Mouse (Mus musculus) thymus, adult 2 months (tissue): Measurements from ENCODE around the gene Tnpo1. TPM values are rescaled to one million over a fixed set of nuclear protein-coding genes. Genes with fewer than 3 reads are reported as not detected.

Experiments used
- DNase-seq: peaks from one replicate; pipeline ENCODE4 v3.0.0; 2021
- H3K27ac ChIP-seq: fragments of 200-500 bp; 2 replicates; pipeline ENCODE4 v1.5.1; 2012; ENCODE audit warnings: low read length, control low read depth; ENCODE audit not compliant: control insufficient read depth, insufficient read depth
- H3K27me3 ChIP-seq: fragments of 200-500 bp; 2 replicates; pipeline ENCODE4 v1.6.1; 2012; ENCODE audit warnings: mild to moderate bottlenecking, low read length, moderate library complexity, mixed read lengths; ENCODE audit not compliant: control insufficient read depth, insufficient read depth
- H3K36me3 ChIP-seq: fragments of 200-500 bp; 2 replicates; pipeline ENCODE4 v1.6.1; 2012; ENCODE audit warnings: mild to moderate bottlenecking, low read length, moderate library complexity; ENCODE audit not compliant: control insufficient read depth, insufficient read depth
- H3K4me1 ChIP-seq: fragments of 200-500 bp; replicated peaks from 2 replicates; pipeline ENCODE4 v1.6.1; 2012; ENCODE audit warnings: low read length; ENCODE audit not compliant: control insufficient read depth, insufficient read depth
- H3K4me3 ChIP-seq: fragments of 200-500 bp; 2 replicates; pipeline ENCODE4 v1.5.1; 2012; ENCODE audit warnings: mild to moderate bottlenecking, low read length, control low read depth, moderate library complexity; ENCODE audit not compliant: control insufficient read depth, insufficient read depth
- CTCF ChIP-seq: fragments of 200-500 bp; IDR thresholded peaks from 2 replicates; pipeline ENCODE4 v1.5.1; 2012; ENCODE audit warnings: mild to moderate bottlenecking, control low read depth, low read length, moderate library complexity, borderline replicate concordance; ENCODE audit not compliant: control insufficient read depth, poor library complexity, insufficient read depth; ENCODE audit errors: extremely low read depth
- POLR2A ChIP-seq: fragments of 200-500 bp; IDR thresholded peaks from 2 replicates; pipeline ENCODE4 v1.6.1; 2012; ENCODE audit warnings: mild to moderate bottlenecking, low read length, control low read depth, moderate library complexity; ENCODE audit not compliant: control insufficient read depth, poor library complexity, insufficient read depth; ENCODE audit errors: extremely low read depth
- WGBS: fragments of 180-500 bp; shearing (Covaris S2); methylation state at CpG from one replicate; pipeline ENCODE4 v1.1.7; 2018; 5-methylcytosine and 5-hydroxymethylcytosine counted together
- polyA plus RNA-seq: library from polyadenylated mRNA; depleted of rRNA; stranded (reverse); fragments of >200 nt; gene quantifications from 2 replicates; pipeline ENCODE4 v1.2.3, GENCODE M21; 2012

The Tnpo1 gene
- polyA plus RNA-seq, 1 experiment, result 35.9 TPM

DNA sequence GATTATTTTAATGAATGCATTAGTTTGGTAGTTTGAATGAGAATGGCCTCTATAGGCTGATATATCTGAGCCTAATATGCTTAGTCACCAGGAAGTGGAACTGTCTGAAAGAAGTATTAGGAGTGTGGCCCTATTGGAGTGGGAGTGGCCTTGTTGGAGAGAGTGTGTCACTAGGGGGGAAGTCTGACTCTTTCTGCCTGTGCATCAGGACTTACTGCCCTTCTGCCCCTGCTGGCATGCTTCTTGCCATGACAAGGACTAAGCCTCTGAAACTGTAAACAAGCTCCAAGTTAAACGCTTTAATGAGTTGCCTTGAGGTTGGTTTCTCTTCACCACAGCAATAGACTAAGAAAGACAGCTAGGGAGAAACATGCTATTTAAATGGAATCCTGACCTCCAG lies 54.9 kb downstream of the Tnpo1 start:
- no peak for TF ChIP-seq POLR2A
- TF ChIP-seq CTCF, result no peak
- DNase-seq, result no peak
- WGBS, result 85% methylated on average over 1 of the region's 1 CpGs
- Histone ChIP-seq H3K27ac (no peak overlapping the region), H3K4me3 (no peak overlapping the region), H3K27me3 (no peaks in the 10 kb centered on the region), H3K36me3 (peaks cover 83% of the 10 kb centered on the region), H3K4me1 (no peaks in the 10 kb centered on the region)

DNA sequence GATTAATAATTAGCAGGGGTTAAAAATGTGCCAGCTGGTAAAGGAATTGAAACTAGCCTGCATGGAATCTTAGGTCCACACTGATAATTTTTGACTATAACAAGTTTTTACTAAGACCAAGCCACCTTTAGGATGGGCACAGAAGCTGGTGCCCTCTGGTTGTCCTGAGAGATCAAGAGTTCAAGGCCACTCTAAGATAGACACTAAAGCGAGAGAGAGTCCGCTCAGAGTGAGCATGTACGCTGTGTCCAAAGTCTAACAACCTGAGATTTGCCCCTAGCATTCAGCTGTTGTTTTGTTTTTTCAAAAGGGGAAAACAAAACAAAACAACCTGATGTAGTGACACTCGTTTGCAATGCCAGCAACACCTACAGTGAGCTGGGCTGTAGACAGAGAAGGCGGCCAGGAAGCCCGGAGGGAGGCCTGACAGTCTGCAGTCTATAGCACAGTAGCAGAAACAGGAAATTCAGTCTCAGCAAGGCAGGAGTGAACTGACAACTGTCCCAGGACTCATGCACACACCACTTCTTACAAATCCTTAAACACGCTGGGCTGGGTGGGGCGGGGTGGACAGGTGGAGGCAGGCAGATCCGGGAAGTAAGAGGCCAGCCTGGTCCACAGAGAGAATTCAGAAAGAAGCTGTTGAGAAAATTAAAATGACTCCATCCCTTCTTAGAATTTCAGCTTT lies 57.8 kb downstream of the Tnpo1 start:
- no peak for DNase-seq
- 93% methylated on average over 9 of the region's 9 CpGs for WGBS
- H3K4me3 ChIP-seq, result no peak overlapping the region
- H3K27ac ChIP-seq, result no peak overlapping the region
- TF ChIP-seq POLR2A, result no peak
- H3K27me3 ChIP-seq, result no peaks in the 10 kb centered on the region
- peaks cover 90% of the 10 kb centered on the region for H3K36me3 ChIP-seq
- H3K4me1 ChIP-seq, result no peaks in the 10 kb centered on the region

DNA sequence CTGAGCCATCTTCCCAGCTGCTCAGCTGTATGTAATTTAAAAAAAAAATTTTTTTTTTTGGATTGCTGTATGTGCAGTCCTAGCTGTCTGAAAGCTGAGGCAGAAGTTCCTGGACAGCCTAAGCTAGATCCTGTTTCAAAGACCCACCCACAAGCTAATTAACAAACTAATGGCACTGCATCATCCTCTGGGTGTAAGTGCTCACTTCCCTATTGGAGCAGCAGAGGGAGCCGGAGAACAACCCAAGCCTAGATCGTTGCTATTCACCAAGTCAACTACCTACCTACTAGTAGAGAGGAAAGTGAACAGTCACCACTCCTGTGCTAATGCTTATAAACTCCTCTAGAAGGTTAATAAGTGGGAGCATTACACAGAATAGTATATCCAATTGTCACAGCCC lies 58.4 kb downstream of the Tnpo1 start:
- Histone ChIP-seq H3K27ac (no peak overlapping the region), H3K36me3 (peaks cover 91% of the 10 kb centered on the region), H3K4me1 (no peaks in the 10 kb centered on the region), H3K27me3 (no peaks in the 10 kb centered on the region), H3K4me3 (no peak overlapping the region)
- no peak for TF ChIP-seq CTCF
- no peak for TF ChIP-seq POLR2A
- WGBS, result 43% methylated on average over 2 of the region's 2 CpGs
- DNase-seq, result peak; percentile 40

DNA sequence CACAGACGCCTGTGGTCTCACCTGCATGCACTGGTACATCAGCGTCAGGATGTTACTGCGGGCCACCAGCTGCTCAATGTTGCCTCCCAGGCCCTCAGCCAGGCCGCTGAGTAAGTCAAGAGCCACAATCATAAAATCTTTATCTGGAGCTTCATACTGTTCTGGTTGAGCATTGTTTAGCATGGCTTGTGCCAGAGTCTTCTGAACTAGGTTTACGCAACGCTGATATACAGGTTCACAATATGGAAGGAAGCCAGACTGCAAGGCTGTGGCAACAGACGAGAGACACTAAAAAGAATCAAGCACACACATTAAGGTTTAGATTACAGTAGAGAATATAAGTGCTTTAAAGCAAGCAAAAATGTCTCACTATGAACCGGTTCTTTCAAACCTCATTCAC lies 70.9 kb downstream of the Tnpo1 start:
- no peak for TF ChIP-seq POLR2A
- Histone ChIP-seq H3K27me3 (no peaks in the 10 kb centered on the region; the same call in 1 of the 2 replicates), H3K4me1 (no peaks in the 10 kb centered on the region), H3K27ac (no peak overlapping the region), H3K4me3 (no peak overlapping the region), H3K36me3 (peaks cover 79% of the 10 kb centered on the region)
- DNase-seq, result no peak
- 93% methylated on average over 8 of the region's 8 CpGs for WGBS

DNA sequence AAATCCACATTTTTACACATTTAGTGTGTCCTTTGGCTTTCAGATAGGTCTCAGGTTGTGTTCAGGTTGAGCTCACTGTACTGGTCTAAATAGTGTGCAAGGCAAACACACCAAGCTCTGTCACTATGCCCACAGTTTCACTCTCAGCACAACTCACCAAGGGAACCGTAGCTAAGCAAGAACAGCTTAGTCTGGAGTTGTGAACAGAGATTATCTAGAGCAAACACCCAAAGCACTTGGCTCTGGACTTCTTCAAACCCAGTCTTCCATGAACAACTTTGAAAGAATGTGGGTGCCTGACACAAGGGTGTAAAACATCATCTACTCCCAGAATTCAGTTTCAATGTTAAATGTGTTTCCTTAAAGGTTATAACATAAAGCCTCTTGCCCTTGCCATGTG lies 80.4 kb downstream of the Tnpo1 start:
- Histone ChIP-seq H3K4me1 (no peaks in the 10 kb centered on the region), H3K4me3 (no peak overlapping the region), H3K27me3 (no peaks in the 10 kb centered on the region), H3K27ac (no peak overlapping the region), H3K36me3 (peaks cover 47% of the 10 kb centered on the region)
- WGBS, result 96% methylated on average over 1 of the region's 1 CpGs
- DNase-seq, result no peak
- TF ChIP-seq CTCF, result no peak

DNA sequence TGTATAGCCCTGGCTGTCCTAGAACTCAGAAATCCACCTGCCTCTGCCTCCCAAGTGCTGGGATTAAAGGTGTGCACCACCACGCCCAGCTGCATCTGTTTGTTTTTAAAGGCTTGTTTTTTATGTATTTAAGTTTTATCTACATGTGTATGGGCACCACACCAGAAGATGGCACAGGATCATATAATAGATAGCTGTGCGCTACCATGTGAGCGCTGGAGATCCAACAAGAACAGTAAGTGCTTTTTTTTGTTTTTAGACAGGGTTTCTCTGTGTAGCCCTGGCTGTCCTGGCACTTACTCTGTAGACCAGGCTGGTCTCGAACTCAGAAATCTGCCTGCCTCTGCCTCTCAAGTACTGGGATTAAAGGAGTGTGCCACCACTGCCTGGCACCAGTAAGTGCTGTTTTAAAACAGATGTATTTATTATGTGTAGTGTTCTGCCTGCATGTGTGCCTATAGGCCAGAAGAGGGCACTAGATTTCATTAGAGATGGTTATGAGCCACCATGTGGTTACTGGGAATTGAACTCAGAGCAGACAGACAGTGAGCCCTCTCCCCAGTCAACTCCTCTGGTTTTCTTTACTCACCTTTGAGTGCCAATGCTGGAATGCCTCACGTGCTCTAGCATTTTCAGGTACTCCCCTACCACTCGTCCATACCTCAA lies 89.6 kb downstream of the Tnpo1 start:
- 98% methylated on average over 6 of the region's 6 CpGs for WGBS
- no peak for DNase-seq
- Histone ChIP-seq H3K4me1 (no peaks in the 10 kb centered on the region), H3K36me3 (peaks cover 8% of the 10 kb centered on the region), H3K27ac (no peak overlapping the region), H3K4me3 (no peak overlapping the region), H3K27me3 (no peaks in the 10 kb centered on the region)
- TF ChIP-seq CTCF (no peak), POLR2A (no peak)

DNA sequence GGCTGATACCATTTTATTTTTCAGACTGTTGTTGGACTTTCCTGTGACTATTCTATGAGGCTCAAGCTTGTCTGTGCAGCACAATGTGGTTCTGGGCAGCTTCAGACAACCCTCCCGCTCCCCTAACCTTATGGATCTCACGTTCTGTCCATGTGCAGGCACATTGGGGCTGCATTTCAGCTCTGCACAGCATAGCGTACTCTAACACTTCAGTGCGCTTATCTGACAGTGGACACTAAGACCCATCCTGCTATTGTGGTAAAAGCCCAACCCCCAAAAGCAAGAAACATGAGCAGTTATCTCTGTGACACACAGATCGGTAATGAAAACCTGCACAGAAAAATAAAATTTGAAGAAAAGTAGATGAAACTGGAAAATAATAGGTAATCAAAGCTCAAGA lies 90.4 kb downstream of the Tnpo1 start:
- Histone ChIP-seq H3K4me1 (no peaks in the 10 kb centered on the region), H3K27me3 (no peaks in the 10 kb centered on the region), H3K36me3 (peaks cover 8% of the 10 kb centered on the region), H3K4me3 (no peak overlapping the region), H3K27ac (no peak overlapping the region)
- WGBS, result 96% methylated on average over 5 of the region's 5 CpGs
- no peak for DNase-seq
- TF ChIP-seq POLR2A (no peak), CTCF (no peak)
